Mouse (Mus musculus): Measurements from ENCODE around the gene Crygn. TPM values are rescaled to one million over a fixed set of nuclear protein-coding genes. Genes with fewer than 3 reads are reported as not detected.
"Not testable (repeated sequence)": the region's sequence is repeated elsewhere in the genome, so short reads cannot be mapped to it uniquely, and the experiment has no call there.

Gene Crygn
- total RNA-seq (2021): 1 to 10 TPM; 6.0 to 6.2 TPM
- long read RNA-seq, experiment 1, partial matches to known transcripts: 0 of 1 reads
- long read RNA-seq, experiment 1, other reads (novel, unspliced or antisense): 1 of 1 reads
- long read RNA-seq, experiment 2, partial matches to known transcripts: 0 of 3 reads
- long read RNA-seq, experiment 2, other reads (novel, unspliced or antisense): 3 of 3 reads

- DNase-seq (ENCODE audit: low spot score in 2 of 2): no peak
These were observed at the start of gene Crygn for GRCm38 (mm10) chr5:24757816-24758215. Gene Crygn (minus strand): TSS chr5:24758008.

GRCm38 (mm10) chr5:24805222-24805621 is 47.4 kb upstream of the Crygn start:
- no peak for DNase-seq (ENCODE audit: low spot score in 2 of 2)

- no peak for DNase-seq (ENCODE audit: low spot score in 2 of 2)
These were observed 46.9 kb upstream of the Crygn start for GRCm38 (mm10) chr5:24804661-24805060.

- DNase-seq (ENCODE audit: low spot score in 2 of 2): no peak
These were observed 44.2 kb upstream of the Crygn start for GRCm38 (mm10) chr5:24801841-24802624.

- DNase-seq (ENCODE audit: low spot score in 2 of 2): no peak
These were observed 42.6 kb upstream of the Crygn start for GRCm38 (mm10) chr5:24800416-24800815.

GRCm38 (mm10) chr5:24798639-24799038 is 40.8 kb upstream of the Crygn start:
- DNase-seq (ENCODE audit: low spot score in 2 of 2): no peak

- DNase-seq (ENCODE audit: low spot score in 2 of 2): no peak
These were observed 40.0 kb upstream of the Crygn start for GRCm38 (mm10) chr5:24797858-24798257.

GRCm38 (mm10) chr5:24792961-24793360 is 35.2 kb upstream of the Crygn start:
- no peak for DNase-seq (ENCODE audit: low spot score in 2 of 2)

- no peak for DNase-seq (ENCODE audit: low spot score in 2 of 2)
These were observed 25.1 kb upstream of the Crygn start for GRCm38 (mm10) chr5:24782957-24783356.

GRCm38 (mm10) chr5:24781048-24781447 is 23.2 kb upstream of the Crygn start:
- DNase-seq (ENCODE audit: low spot score in 2 of 2): no peak

- no peak for DNase-seq (ENCODE audit: low spot score in 2 of 2)
These were observed 22.2 kb upstream of the Crygn start for GRCm38 (mm10) chr5:24779881-24780512.

GRCm38 (mm10) chr5:24779321-24779720 is 21.5 kb upstream of the Crygn start:
- no peak for DNase-seq (ENCODE audit: low spot score in 2 of 2)

- DNase-seq (ENCODE audit: low spot score in 2 of 2): no peak
These were observed 21.0 kb upstream of the Crygn start for GRCm38 (mm10) chr5:24778843-24779140.

- no peak for DNase-seq (ENCODE audit: low spot score in 2 of 2)
These were observed 20.5 kb upstream of the Crygn start for GRCm38 (mm10) chr5:24778082-24778842.

- no peak for DNase-seq (ENCODE audit: low spot score in 2 of 2)
These were observed 18.9 kb upstream of the Crygn start for GRCm38 (mm10) chr5:24776681-24777080.

- DNase-seq (ENCODE audit: low spot score in 2 of 2): not testable (repeated sequence)
These were observed 16.7 kb upstream of the Crygn start for GRCm38 (mm10) chr5:24774549-24774948.

- no peak for DNase-seq (ENCODE audit: low spot score in 2 of 2)
These were observed 877 bp downstream of the Crygn start for GRCm38 (mm10) chr5:24756931-24757330.

- DNase-seq (ENCODE audit: low spot score in 2 of 2): no peak
These were observed 5.7 kb downstream of the Crygn start for GRCm38 (mm10) chr5:24752175-24752498.

- peak in 1 of 2 experiments; percentile 43 for DNase-seq (ENCODE audit: low spot score in 2 of 2)
These were observed 6.3 kb downstream of the Crygn start for GRCm38 (mm10) chr5:24751305-24752174.

- DNase-seq (ENCODE audit: low spot score in 2 of 2): peak; percentile 68 to 80
These were observed 7.2 kb downstream of the Crygn start for GRCm38 (mm10) chr5:24750321-24751304.

Measured in adrenal gland, postnatal 4 days (tissue).